In genomic region chr12:58087311-58087710, GRCm38 (mm10) we compare ENCODE assay signal across 19 mouse cellular contexts.
DNase-seq lines count a peak whose midpoint lies in the region; ATAC-seq and TF ChIP-seq lines count a peak whose summit lies in the region.
"Had no signal": no experiment of that assay in that cellular context is flagged by ENCODE, and none has a peak within 500 bp of the region (broad histone marks: within the 10 kb centered on the region; RNA-seq: fewer than 3 reads in every experiment).

No protein-coding gene starts in this region.

- DNase-seq in right cerebral cortex, adult 18-20 months: peak; percentile 35
- no peak for DNase-seq in right cerebral cortex, adult 2 months (ENCODE audit: low spot score in 2 of 2)
- peak; percentile 89 for DNase-seq in telencephalon, adult 2 months (ENCODE audit: low read depth, low spot score)
- no peak for DNase-seq in adrenal gland, postnatal 4 days (ENCODE audit: low spot score in 2 of 2)
- no peak for DNase-seq in thymus, postnatal 25 days
- DNase-seq: adrenal gland, postnatal 10 days; cerebellum, adult 11 months; cerebellum, adult 8-10 months; cerebellum, postnatal 14 days; gastrocnemius, postnatal 25 days had no signal

- no peak overlapping the region for H3K4me3 ChIP-seq in kidney, embryonic 15.5 days (replicated peaks)
- H3K4me3 ChIP-seq in kidney, embryonic 14.5 days (ENCODE audit: low read length): no peak overlapping the region
- no peak overlapping the region for H3K4me3 ChIP-seq in cortical plate, adult 2 months (ENCODE audit: insufficient read depth, low read length)
- H3K4me3 ChIP-seq: embryonic facial prominence, embryonic 12.5 days; forebrain, embryonic 15.5 days; heart, embryonic 12.5 days; hindbrain, embryonic 10.5 days had no signal

- no peak overlapping the region for H3K4me2 ChIP-seq in kidney, embryonic 15.5 days
- no peak overlapping the region for H3K4me2 ChIP-seq in kidney, embryonic 14.5 days (replicated peaks; ENCODE audit: low read depth, low read length)
- H3K4me2 ChIP-seq: embryonic facial prominence, embryonic 12.5 days; forebrain, embryonic 15.5 days; heart, embryonic 12.5 days; hindbrain, embryonic 14.5 days had no signal

- H3K36me3 ChIP-seq in kidney, embryonic 15.5 days: no peaks in the 10 kb centered on the region
- no peaks in the 10 kb centered on the region for H3K36me3 ChIP-seq in kidney, embryonic 14.5 days (ENCODE audit: control insufficient read depth, insufficient read depth, low read length)
- H3K36me3 ChIP-seq: embryonic facial prominence, embryonic 12.5 days; forebrain, embryonic 15.5 days; G1E; heart, embryonic 12.5 days; hindbrain, embryonic 10.5 days had no signal

- 0 out of 2 replicates have a peak, but pooled peaks cover 3% of the 10 kb centered on the region for H3K4me1 ChIP-seq in kidney, embryonic 15.5 days
- H3K4me1 ChIP-seq in kidney, embryonic 14.5 days (ENCODE audit: control insufficient read depth, insufficient read depth, low read length): no peaks in the 10 kb centered on the region
- H3K4me1 ChIP-seq in cortical plate, adult 2 months (ENCODE audit: control insufficient read depth, insufficient read depth, low read length): no peaks in the 10 kb centered on the region; the same call in 1 of the 2 replicates
- H3K4me1 ChIP-seq: embryonic facial prominence, embryonic 12.5 days; forebrain, embryonic 15.5 days; heart, embryonic 12.5 days; hindbrain, embryonic 10.5 days had no signal

- ATAC-seq in kidney, embryonic 15.5 days (replicated peaks; ENCODE audit: low FRiP score): 0 out of 2 replicates have a peak, but pooled peaks have one; percentile 58
- no peak for ATAC-seq in kidney, embryonic 14.5 days (ENCODE audit: low FRiP score, low TSS enrichment)
- ATAC-seq: forebrain, embryonic 15.5 days had no signal

- no peak overlapping the region for H3K9ac ChIP-seq in kidney, embryonic 15.5 days
- no peak overlapping the region for H3K9ac ChIP-seq in kidney, embryonic 14.5 days (ENCODE audit: low read depth, low read length)
- H3K9ac ChIP-seq: embryonic facial prominence, embryonic 12.5 days; forebrain, embryonic 15.5 days; heart, embryonic 12.5 days; hindbrain, embryonic 14.5 days had no signal

- TF ChIP-seq CTCF in cortical plate, adult 2 months (IDR thresholded peaks at IDR 0.05; ENCODE audit: extremely low read depth, insufficient read depth, low read length): no peak

- TF ChIP-seq POLR2A in cortical plate, adult 2 months (IDR thresholded peaks at IDR 0.05; ENCODE audit: extremely low read depth, insufficient read depth, low read length): no peak

- H3K27me3 ChIP-seq in kidney, embryonic 15.5 days: no peaks in the 10 kb centered on the region
- no peaks in the 10 kb centered on the region for H3K27me3 ChIP-seq in kidney, embryonic 14.5 days (ENCODE audit: control insufficient read depth, insufficient read depth, low read length)
- H3K27me3 ChIP-seq: embryonic facial prominence, embryonic 12.5 days; forebrain, embryonic 15.5 days; heart, embryonic 12.5 days had no signal

- no peaks in the 10 kb centered on the region for H3K9me3 ChIP-seq in kidney, embryonic 15.5 days (replicated peaks)
- H3K9me3 ChIP-seq in kidney, embryonic 14.5 days (ENCODE audit: control insufficient read depth, low read length): no peaks in the 10 kb centered on the region
- H3K9me3 ChIP-seq: embryonic facial prominence, embryonic 12.5 days; forebrain, embryonic 15.5 days; G1E; heart, embryonic 12.5 days; hindbrain, embryonic 10.5 days had no signal

- WGBS in kidney, embryonic 15.5 days: 47% methylated on average over 1 of the region's 1 CpGs
- 50% methylated on average over 1 of the region's 1 CpGs for WGBS in kidney, embryonic 14.5 days

- no peak overlapping the region for H3K27ac ChIP-seq in kidney, embryonic 15.5 days
- H3K27ac ChIP-seq in kidney, embryonic 14.5 days (ENCODE audit: low read depth, low read length): no peak overlapping the region
- H3K27ac ChIP-seq in cortical plate, adult 2 months (ENCODE audit: insufficient read depth, low read length): 0 out of 2 replicates have a peak overlapping the region, but pooled peaks have one; percentile 15
- H3K27ac ChIP-seq: embryonic facial prominence, embryonic 12.5 days; forebrain, embryonic 15.5 days; hindbrain, embryonic 10.5 days; hindbrain, embryonic 14.5 days had no signal

Comparison
In these comparisons a context has a peak if more than half of its experiments do, and no peak if none do; other contexts are left out.
1. DNase-seq: peak in right cerebral cortex, adult 18-20 months (single experiment) and telencephalon, adult 2 months (single experiment); none in right cerebral cortex, adult 2 months (0 of 2), adrenal gland, postnatal 4 days (0 of 2) and thymus, postnatal 25 days (single experiment).